Mouse (Mus musculus) kidney, embryonic 16.5 days (tissue): ENCODE measurements around the gene Tymp. TPM values are rescaled to one million over a fixed set of nuclear protein-coding genes. Genes with fewer than 3 reads are reported as not detected.

ENCODE experiments used
- ATAC-seq: fragments of 200-750 bp; cut with Nextera tagmentation; 2 replicates; pipeline ENCODE4 v1.8.0; 2017; ENCODE audit warnings: moderate TSS enrichment; ENCODE audit not compliant: low FRiP score, low TSS enrichment
- H3K27ac ChIP-seq: fragments of 300-500 bp; sonication (generic); 2 replicates; pipeline ENCODE4 v1.5.1; 2014; ENCODE audit warnings: low read length
- H3K27me3 ChIP-seq: fragments of 300-500 bp; sonication (generic); 2 replicates; pipeline ENCODE4 v1.6.1; 2014; ENCODE audit warnings: low read length, control low read depth, mixed read lengths; ENCODE audit not compliant: insufficient read depth
- H3K36me3 ChIP-seq: fragments of 300-500 bp; sonication (generic); 2 replicates; pipeline ENCODE4 v1.6.1; 2014; ENCODE audit warnings: low read length, control low read depth, mixed read lengths; ENCODE audit not compliant: insufficient read depth
- H3K4me1 ChIP-seq: fragments of 300-500 bp; sonication (generic); 2 replicates; pipeline ENCODE4 v1.6.1; 2014; ENCODE audit warnings: low read length, control low read depth, mixed read lengths; ENCODE audit not compliant: insufficient read depth
- H3K4me2 ChIP-seq: fragments of 300-500 bp; sonication (generic); replicated peaks from 2 replicates; pipeline ENCODE4 v1.6.1; 2014; ENCODE audit warnings: low read depth, low read length
- H3K4me3 ChIP-seq: fragments of 300-500 bp; sonication (generic); 2 replicates; pipeline ENCODE4 v1.5.1; 2014; ENCODE audit warnings: mild to moderate bottlenecking, low read length
- H3K9ac ChIP-seq: fragments of 300-500 bp; sonication (generic); replicated peaks from 2 replicates; pipeline ENCODE4 v1.6.1; 2014; ENCODE audit warnings: low read length
- H3K9me3 ChIP-seq: fragments of 300-500 bp; sonication (generic); 2 replicates; pipeline ENCODE4 v1.6.1; 2016; ENCODE audit warnings: low read length, control low read depth
- WGBS: fragments of 180-500 bp; shearing (Covaris S2); extraction: QIAGEN DNeasy Blood & Tissue Kit; methylation state at CpG from one replicate; pipeline ENCODE4 v1.1.7; 2014; 5-methylcytosine and 5-hydroxymethylcytosine counted together
- polyA plus RNA-seq: library from polyadenylated mRNA; unstranded; fragments of >200 nt; fragmentation: Nextera tagmentation; extraction: Ambion mirVana; gene quantifications from 2 replicates; pipeline ENCODE4 v1.2.1, GENCODE M21; 2015

Gene Tymp
- polyA plus RNA-seq, 1 experiment from 2014 or later: 1.9 TPM

DNA sequence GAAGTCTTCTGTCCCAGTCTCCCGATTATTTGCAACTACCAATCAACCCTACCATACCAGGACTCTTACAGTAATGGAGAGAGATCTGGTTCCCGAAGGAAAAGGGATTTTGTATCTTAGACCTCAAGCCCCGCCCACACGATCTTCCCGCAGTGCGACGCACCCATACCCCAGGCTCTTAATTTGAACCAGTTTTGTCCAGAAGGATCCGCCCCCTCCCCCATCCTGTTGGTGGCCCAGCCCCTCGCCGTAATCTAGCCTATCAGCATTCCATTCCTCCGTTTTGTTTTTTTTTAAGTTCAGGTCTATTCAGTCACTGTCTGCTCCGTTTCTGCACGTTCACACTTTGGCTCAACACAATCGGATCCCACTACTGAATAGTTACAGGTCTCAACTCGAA, 20.5 kb downstream of the Tymp start:
- Histone ChIP-seq H3K4me2 (peak overlapping the region; percentile 76), H3K9me3 (no peaks in the 10 kb centered on the region), H3K27me3 (no peaks in the 10 kb centered on the region), H3K36me3 (peaks cover 32% of the 10 kb centered on the region), H3K4me1 (peaks cover 22% of the 10 kb centered on the region), H3K9ac (peak overlapping the region; percentile 77), H3K4me3 (peak overlapping the region; percentile 62), H3K27ac (peak overlapping the region; percentile 89)
- WGBS: under 1% methylated on average over 15 of the region's 15 CpGs
- ATAC-seq: peak; percentile 74

DNA sequence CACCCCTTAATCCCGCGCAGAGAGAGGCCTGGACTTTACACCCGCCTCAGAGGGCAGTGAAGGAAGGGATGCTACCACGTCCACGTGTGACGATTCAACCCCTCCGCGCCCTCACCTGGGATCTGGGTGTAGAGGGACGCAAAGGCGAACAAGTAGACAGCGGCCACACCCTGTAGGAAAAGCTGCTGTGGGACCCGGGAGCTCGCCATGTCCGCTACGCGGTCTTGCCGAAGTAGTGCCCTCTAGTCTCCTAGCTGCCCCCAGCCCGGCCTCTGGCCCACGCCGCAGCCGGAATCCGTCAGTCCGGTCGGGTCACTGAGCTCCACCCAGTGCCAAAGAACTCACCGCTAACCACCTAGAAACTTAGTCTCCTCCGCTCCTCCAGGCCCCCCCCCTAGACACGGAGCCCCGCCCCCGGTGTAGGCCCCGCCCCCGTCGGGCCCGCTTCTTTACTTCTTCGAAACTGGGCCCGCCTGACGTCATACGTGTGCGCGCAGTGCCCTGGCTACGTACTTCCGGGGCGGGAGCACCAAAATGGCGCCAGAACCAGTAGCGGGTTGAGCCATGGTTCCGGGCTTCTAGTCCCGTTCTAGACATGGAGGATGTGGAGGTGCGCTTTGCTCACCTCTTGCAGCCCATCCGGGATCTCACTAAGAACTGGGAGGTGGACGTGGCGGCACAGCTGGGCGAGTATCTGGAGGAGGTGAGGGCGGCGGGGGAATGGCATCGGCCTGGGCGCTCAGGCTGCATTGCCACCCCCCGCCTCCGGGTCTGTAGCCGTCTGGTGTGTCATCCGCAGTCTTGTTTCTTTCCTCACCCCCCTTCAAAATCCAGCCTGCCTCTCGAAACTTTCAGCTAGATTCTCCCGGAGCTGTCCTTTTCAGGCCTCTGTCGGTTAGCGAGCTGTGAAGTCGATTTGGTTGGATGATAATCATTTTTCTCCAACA, 21.3 kb downstream of the Tymp start, which contains the start of the genes Lmf2 and Ncaph2:
Gene Lmf2 (minus strand): TSS at position 419 of the 947 bp plus-strand sequence.
Gene Ncaph2 (plus strand): TSS at position 479 of the 947 bp plus-strand sequence.
- ATAC-seq: peak; percentile 90
- peaks cover 31% of the 10 kb centered on the region for H3K36me3 ChIP-seq
- peak within 1 kb of the TSS; percentile 77 for H3K9ac ChIP-seq
- peak within 1 kb of the TSS; percentile 80 for H3K4me2 ChIP-seq
- no peaks in the 10 kb centered on the region for H3K9me3 ChIP-seq
- H3K4me3 ChIP-seq: peak within 1 kb of the TSS; percentile 62
- peak within 1 kb of the TSS; percentile 89 for H3K27ac ChIP-seq
- peaks cover 22% of the 10 kb centered on the region for H3K4me1 ChIP-seq
- under 1% methylated on average over 62 of the region's 64 CpGs for WGBS
- H3K27me3 ChIP-seq: no peaks in the 10 kb centered on the region

DNA sequence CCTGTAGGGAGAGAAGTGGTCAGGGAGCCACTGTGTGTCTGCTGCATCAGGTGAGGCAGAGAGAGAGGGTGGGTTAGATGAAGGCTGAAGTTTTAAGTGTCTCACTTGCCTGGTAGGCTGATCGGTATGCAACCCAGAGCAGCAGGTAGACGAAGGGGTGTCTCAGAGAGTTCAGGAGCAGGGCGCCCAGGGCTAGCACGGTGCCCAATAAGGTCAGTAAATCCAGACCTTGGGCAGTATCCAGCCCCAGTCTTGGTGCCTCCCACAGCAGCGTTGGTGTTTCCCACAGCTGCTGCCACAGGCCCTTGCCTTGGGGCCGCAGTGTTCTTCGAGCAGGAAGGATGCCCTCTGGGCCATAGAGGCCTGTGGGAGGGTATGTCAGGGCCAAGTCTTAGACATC, 22.4 kb downstream of the Tymp start:
- Histone ChIP-seq H3K36me3 (peaks cover 29% of the 10 kb centered on the region), H3K9me3 (no peaks in the 10 kb centered on the region), H3K27ac (no peak overlapping the region), H3K4me2 (peak overlapping the region; percentile 80), H3K4me3 (peak overlapping the region; percentile 62), H3K27me3 (no peaks in the 10 kb centered on the region), H3K4me1 (peaks cover 22% of the 10 kb centered on the region), H3K9ac (peak overlapping the region; percentile 77)
- ATAC-seq: no peak
- 70% methylated on average over 7 of the region's 7 CpGs for WGBS

DNA sequence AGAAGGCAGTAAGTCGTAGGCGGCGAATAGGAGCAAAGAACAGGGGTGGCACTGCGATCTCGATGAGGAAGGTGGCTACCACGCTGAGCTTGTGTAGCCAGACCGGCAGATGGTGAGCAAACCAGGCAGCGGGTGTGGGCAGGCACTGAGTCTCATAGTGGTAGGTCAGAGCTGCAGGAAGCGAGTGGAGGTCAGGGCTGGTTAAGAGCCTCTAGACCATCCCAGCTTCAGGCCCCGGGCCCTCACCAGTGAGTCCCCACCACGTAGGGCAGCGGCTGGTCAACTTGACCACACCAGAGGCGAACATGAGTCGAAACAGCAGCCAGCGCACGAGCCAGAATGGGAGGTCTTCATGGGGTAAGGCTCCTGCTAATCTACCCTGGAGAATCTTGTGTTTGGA, 23.0 kb downstream of the Tymp start:
- H3K36me3 ChIP-seq: peaks cover 29% of the 10 kb centered on the region
- no peaks in the 10 kb centered on the region for H3K27me3 ChIP-seq
- no peak for ATAC-seq
- 96% methylated on average over 16 of the region's 16 CpGs for WGBS
- H3K4me3 ChIP-seq: no peak overlapping the region
- H3K9ac ChIP-seq: peak overlapping the region; percentile 77; the same call in 1 of the 2 replicates
- H3K4me1 ChIP-seq: peaks cover 22% of the 10 kb centered on the region
- no peak overlapping the region for H3K4me2 ChIP-seq
- no peak overlapping the region for H3K27ac ChIP-seq
- no peaks in the 10 kb centered on the region for H3K9me3 ChIP-seq

DNA sequence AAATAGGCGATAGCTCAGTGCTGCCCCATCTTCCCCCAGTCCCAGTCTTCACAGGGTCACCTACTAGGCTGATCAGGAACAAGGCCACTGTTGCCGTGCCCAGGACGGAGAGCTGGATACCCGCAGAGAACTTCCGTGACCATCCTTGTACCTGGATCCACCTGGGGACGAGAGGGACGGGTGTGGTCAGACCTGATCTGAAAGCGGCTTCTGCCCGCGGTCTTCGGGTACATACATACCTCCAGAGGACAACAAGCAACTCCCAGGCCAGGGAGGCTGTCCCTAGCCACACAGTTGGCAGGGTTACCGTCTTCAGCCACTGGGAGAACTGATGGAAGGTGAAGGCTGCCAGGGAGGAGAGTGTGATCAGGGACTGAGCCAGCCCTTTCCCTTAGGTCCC, 24.0 kb downstream of the Tymp start:
- Histone ChIP-seq H3K9ac (no peak overlapping the region), H3K27ac (no peak overlapping the region), H3K4me1 (peaks cover 17% of the 10 kb centered on the region), H3K27me3 (no peaks in the 10 kb centered on the region), H3K36me3 (peaks cover 29% of the 10 kb centered on the region), H3K4me3 (no peak overlapping the region), H3K9me3 (no peaks in the 10 kb centered on the region), H3K4me2 (no peak overlapping the region)
- WGBS: 98% methylated on average over 12 of the region's 12 CpGs
- ATAC-seq: no peak

DNA sequence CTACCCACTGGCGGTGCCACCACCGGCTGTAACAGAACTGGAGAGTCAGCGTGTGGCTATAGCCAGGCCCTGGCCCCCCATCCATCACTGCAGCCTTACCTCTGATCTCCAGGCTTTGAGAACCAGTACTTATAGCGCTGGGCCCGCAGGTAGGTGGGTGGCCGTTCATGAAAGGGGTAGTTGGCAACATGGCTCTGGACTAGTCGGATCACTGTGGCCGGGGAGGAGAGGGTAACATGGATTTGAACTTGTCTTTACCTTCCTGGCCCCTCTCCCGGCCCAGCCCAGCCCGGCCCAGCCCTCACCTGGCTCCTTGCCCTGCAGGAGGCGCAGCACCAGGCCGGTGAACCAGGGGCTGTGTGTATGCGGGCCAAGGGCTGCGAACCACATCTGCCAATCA, 24.8 kb downstream of the Tymp start:
- Histone ChIP-seq H3K4me3 (no peak overlapping the region), H3K27me3 (no peaks in the 10 kb centered on the region), H3K9ac (no peak overlapping the region), H3K4me2 (no peak overlapping the region), H3K9me3 (no peaks in the 10 kb centered on the region), H3K4me1 (peaks cover 14% of the 10 kb centered on the region), H3K27ac (no peak overlapping the region), H3K36me3 (peaks cover 29% of the 10 kb centered on the region)
- no peak for ATAC-seq
- 94% methylated on average over 14 of the region's 14 CpGs for WGBS

DNA sequence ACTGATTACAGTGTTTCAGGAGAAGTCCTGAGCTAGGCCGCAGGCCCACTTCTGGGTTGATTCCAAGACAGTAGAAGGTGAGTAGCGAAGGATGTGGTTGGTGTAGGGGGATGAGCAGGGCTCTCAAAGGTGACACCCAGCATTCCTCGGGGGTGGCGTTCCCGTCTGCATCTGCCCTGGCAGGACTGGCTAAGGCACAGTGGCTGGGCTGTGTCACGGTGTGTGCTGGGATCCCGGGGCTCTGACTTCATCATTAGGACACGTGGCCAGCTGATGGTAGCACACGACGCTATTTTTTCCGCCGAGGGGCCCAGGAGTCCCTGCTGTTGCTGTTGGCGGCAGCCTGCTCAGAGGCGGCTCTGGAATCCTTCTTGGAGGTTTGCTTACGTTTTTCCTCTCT, 25.5 kb downstream of the Tymp start:
- no peak overlapping the region for H3K27ac ChIP-seq
- H3K27me3 ChIP-seq: no peaks in the 10 kb centered on the region
- H3K4me1 ChIP-seq: peaks cover 11% of the 10 kb centered on the region
- H3K4me2 ChIP-seq: no peak overlapping the region
- no peaks in the 10 kb centered on the region for H3K9me3 ChIP-seq
- peaks cover 29% of the 10 kb centered on the region for H3K36me3 ChIP-seq
- ATAC-seq: no peak
- H3K9ac ChIP-seq: no peak overlapping the region
- 93% methylated on average over 15 of the region's 15 CpGs for WGBS
- no peak overlapping the region for H3K4me3 ChIP-seq

DNA sequence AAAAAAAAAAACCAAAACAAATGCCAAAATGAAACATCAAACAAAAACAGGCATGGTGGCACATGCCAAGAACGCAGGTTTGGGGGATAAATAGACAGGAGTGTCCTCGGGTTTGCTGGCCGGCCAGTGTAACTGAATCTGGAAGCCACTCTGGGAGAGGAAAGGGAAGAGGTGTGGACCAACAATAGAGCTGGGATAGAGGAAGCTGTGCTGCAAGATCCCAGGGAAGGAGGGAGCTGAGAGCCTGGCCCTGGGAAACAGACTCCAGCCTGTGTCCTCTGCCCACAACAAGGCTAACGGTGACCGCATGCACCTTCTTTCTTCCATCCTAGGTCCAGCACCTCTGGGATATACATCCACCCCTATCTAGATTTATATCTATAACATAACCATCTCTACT, 26.4 kb downstream of the Tymp start:
- 80% methylated on average over 5 of the region's 5 CpGs for WGBS
- H3K9ac ChIP-seq: no peak overlapping the region
- H3K4me2 ChIP-seq: no peak overlapping the region
- ATAC-seq: no peak
- H3K9me3 ChIP-seq: no peaks in the 10 kb centered on the region
- no peaks in the 10 kb centered on the region for H3K27me3 ChIP-seq
- H3K27ac ChIP-seq: no peak overlapping the region
- no peak overlapping the region for H3K4me3 ChIP-seq
- peaks cover 29% of the 10 kb centered on the region for H3K36me3 ChIP-seq
- peaks cover 11% of the 10 kb centered on the region for H3K4me1 ChIP-seq

DNA sequence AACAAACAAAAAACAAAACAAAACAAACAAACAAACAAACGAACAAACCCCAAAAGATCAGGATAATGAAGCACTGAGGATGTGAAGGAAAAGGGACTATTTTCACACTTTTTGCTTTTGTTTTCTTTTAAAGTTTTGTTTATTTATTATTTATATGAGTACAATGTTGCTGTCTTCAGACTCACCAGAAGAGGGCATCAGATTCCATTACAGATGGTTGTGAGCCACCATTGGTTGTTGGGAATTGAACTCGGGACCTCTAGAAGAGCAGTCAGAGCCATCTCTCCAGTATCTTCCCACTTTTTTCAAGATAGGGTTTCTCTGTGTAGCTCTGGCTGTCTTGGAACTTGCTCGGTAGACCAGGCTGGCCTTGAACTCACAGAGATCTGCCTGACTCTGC, 33.5 kb downstream of the Tymp start:
- H3K9me3 ChIP-seq: no peaks in the 10 kb centered on the region
- no peak overlapping the region for H3K4me2 ChIP-seq
- 86% methylated on average over 3 of the region's 3 CpGs for WGBS
- no peak overlapping the region for H3K4me3 ChIP-seq
- no peaks in the 10 kb centered on the region for H3K27me3 ChIP-seq
- no peaks in the 10 kb centered on the region for H3K36me3 ChIP-seq
- no peaks in the 10 kb centered on the region for H3K4me1 ChIP-seq
- H3K9ac ChIP-seq: no peak overlapping the region
- H3K27ac ChIP-seq: no peak overlapping the region
- ATAC-seq: no peak

DNA sequence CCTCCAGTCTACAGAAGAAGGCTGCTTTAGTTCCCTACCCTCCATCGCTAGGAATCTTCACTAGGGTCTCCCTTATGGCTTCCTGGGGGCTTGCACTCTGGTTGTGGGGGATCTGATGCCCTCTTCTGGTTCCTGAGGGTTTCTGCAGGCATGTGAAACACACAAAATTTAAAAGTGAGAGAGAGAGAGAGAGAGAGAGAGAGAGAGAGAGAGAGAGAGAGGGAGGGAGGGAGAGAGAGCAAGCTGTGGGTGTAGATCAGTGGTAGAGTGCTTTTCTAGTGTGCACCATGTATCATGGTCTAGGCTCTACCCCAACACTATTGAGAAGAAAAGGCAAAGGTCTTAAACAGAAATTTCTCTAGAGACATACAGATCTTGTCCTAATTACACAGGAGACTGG, 35.2 kb downstream of the Tymp start:
- H3K27me3 ChIP-seq: no peaks in the 10 kb centered on the region
- H3K9me3 ChIP-seq: no peaks in the 10 kb centered on the region
- 22% methylated on average over 1 of the region's 1 CpGs for WGBS
- ATAC-seq: no peak
- H3K4me1 ChIP-seq: no peaks in the 10 kb centered on the region
- H3K4me2 ChIP-seq: no peak overlapping the region
- H3K9ac ChIP-seq: no peak overlapping the region
- H3K27ac ChIP-seq: no peak overlapping the region
- H3K4me3 ChIP-seq: no peak overlapping the region
- no peaks in the 10 kb centered on the region for H3K36me3 ChIP-seq
